Mouse (Mus musculus): Measurements from ENCODE around the gene Edn1. TPM values are rescaled to one million over a fixed set of nuclear protein-coding genes. Genes with fewer than 3 reads are reported as not detected.
A peak's percentile ranks its signal among the peaks of the same experiment; 100 is the strongest.

The Edn1 gene
- polyA plus RNA-seq, 1 experiment from 2014 or later, result 10.6 TPM

GRCm38 (mm10) chr13:42298766-42299165, 2.5 kb upstream of the Edn1 start:
- peak; percentile 43 for ATAC-seq
- H3K9ac ChIP-seq (replicated peaks; ENCODE audit: low read depth), result no peak overlapping the region

GRCm38 (mm10) chr13:42300567-42300966, 709 bp upstream of the Edn1 start:
- peak overlapping the region; percentile 50 for H3K4me3 ChIP-seq (ENCODE audit: low read depth, low read length)
- peaks cover 10% of the 10 kb centered on the region; the same call in 1 of the 2 replicates for H3K4me1 ChIP-seq (ENCODE audit: insufficient read depth, low read depth, low read length)
- no peaks in the 10 kb centered on the region for H3K27me3 ChIP-seq (replicated peaks; ENCODE audit: insufficient read depth, low read length)
- no peak overlapping the region for H3K9ac ChIP-seq (replicated peaks; ENCODE audit: low read depth)
- ATAC-seq (peak; percentile 32; the same call in 1 of the 2 replicates), DNase-seq (ENCODE audit: low spot score) (peak; percentile 83)
- H3K9me3 ChIP-seq (ENCODE audit: low read length), result no peaks in the 10 kb centered on the region
- H3K27ac ChIP-seq (ENCODE audit: low read length), result no peak overlapping the region
- TF ChIP-seq CTCF (IDR thresholded peaks at IDR 0.05) (peak; percentile 90), EP300 (IDR thresholded peaks at IDR 0.05) (no peak)
- WGBS, result 3% methylated on average over 11 of the region's 11 CpGs
- no peaks in the 10 kb centered on the region for H3K36me3 ChIP-seq (ENCODE audit: insufficient read depth, low read length)
- H3K4me2 ChIP-seq (replicated peaks; ENCODE audit: low read depth, low read length), result peak overlapping the region; percentile 68

More at GRCm38 (mm10) chr13:42298766-42299165, 2.5 kb upstream of the Edn1 start:
- no peak for TF ChIP-seq EP300 (IDR thresholded peaks at IDR 0.05)
- TF ChIP-seq CTCF (IDR thresholded peaks at IDR 0.05), result no peak
- H3K4me2 ChIP-seq (replicated peaks; ENCODE audit: low read depth, low read length), result no peak overlapping the region
- H3K4me3 ChIP-seq (ENCODE audit: low read depth, low read length), result no peak overlapping the region
- H3K36me3 ChIP-seq (ENCODE audit: insufficient read depth, low read length), result no peaks in the 10 kb centered on the region
- H3K4me1 ChIP-seq (ENCODE audit: insufficient read depth, low read depth, low read length), result peaks cover 6% of the 10 kb centered on the region; the same call in 1 of the 2 replicates
- peak; percentile 72 for DNase-seq (ENCODE audit: low spot score)
- peak overlapping the region; percentile 32; the same call in 1 of the 2 replicates for H3K27ac ChIP-seq (ENCODE audit: low read length)
- H3K27me3 ChIP-seq (replicated peaks; ENCODE audit: insufficient read depth, low read length), result no peaks in the 10 kb centered on the region
- H3K9me3 ChIP-seq (ENCODE audit: low read length), result no peaks in the 10 kb centered on the region

GRCm38 (mm10) chr13:42301961-42302861, 935 bp downstream of the Edn1 start:
- ATAC-seq (no peak), DNase-seq (ENCODE audit: low spot score) (peak; percentile 29)
- Histone ChIP-seq H3K4me3 (ENCODE audit: low read depth, low read length) (peak overlapping the region; percentile 50), H3K4me2 (replicated peaks; ENCODE audit: low read depth, low read length) (peak overlapping the region; percentile 68), H3K27ac (ENCODE audit: low read length) (peak overlapping the region; percentile 34; the same call in 1 of the 2 replicates), H3K4me1 (ENCODE audit: insufficient read depth, low read depth, low read length) (peaks cover 10% of the 10 kb centered on the region; the same call in 1 of the 2 replicates), H3K9me3 (ENCODE audit: low read length) (no peaks in the 10 kb centered on the region), H3K9ac (replicated peaks; ENCODE audit: low read depth) (peak overlapping the region; percentile 43), H3K27me3 (replicated peaks; ENCODE audit: insufficient read depth, low read length) (no peaks in the 10 kb centered on the region), H3K36me3 (ENCODE audit: insufficient read depth, low read length) (no peaks in the 10 kb centered on the region)
- TF ChIP-seq EP300 (IDR thresholded peaks at IDR 0.05) (no peak), CTCF (IDR thresholded peaks at IDR 0.05) (peak; percentile 61)
- WGBS, result 11% methylated on average over 27 of the region's 27 CpGs

- no peak for ATAC-seq
- peak overlapping the region; percentile 43 for H3K9ac ChIP-seq (replicated peaks; ENCODE audit: low read depth)
- TF ChIP-seq CTCF (IDR thresholded peaks at IDR 0.05) (peak; percentile 54), EP300 (IDR thresholded peaks at IDR 0.05) (no peak)
- DNase-seq (ENCODE audit: low spot score), result peak; percentile 36
- peaks cover 10% of the 10 kb centered on the region; the same call in 1 of the 2 replicates for H3K4me1 ChIP-seq (ENCODE audit: insufficient read depth, low read depth, low read length)
- no peaks in the 10 kb centered on the region for H3K27me3 ChIP-seq (replicated peaks; ENCODE audit: insufficient read depth, low read length)
- no peaks in the 10 kb centered on the region for H3K9me3 ChIP-seq (ENCODE audit: low read length)
- H3K27ac ChIP-seq (ENCODE audit: low read length), result no peak overlapping the region
- WGBS, result 26% methylated on average over 11 of the region's 11 CpGs
- no peaks in the 10 kb centered on the region for H3K36me3 ChIP-seq (ENCODE audit: insufficient read depth, low read length)
- H3K4me3 ChIP-seq (ENCODE audit: low read depth, low read length), result peak overlapping the region; percentile 50
- H3K4me2 ChIP-seq (replicated peaks; ENCODE audit: low read depth, low read length), result peak overlapping the region; percentile 68
These were observed 2.1 kb downstream of the Edn1 start for GRCm38 (mm10) chr13:42303180-42303929.

- Histone ChIP-seq H3K4me1 (ENCODE audit: insufficient read depth, low read depth, low read length) (peaks cover 4% of the 10 kb centered on the region; the same call in 1 of the 2 replicates), H3K4me2 (replicated peaks; ENCODE audit: low read depth, low read length) (peak overlapping the region; percentile 68), H3K36me3 (ENCODE audit: insufficient read depth, low read length) (no peaks in the 10 kb centered on the region), H3K9me3 (ENCODE audit: low read length) (no peaks in the 10 kb centered on the region), H3K27me3 (replicated peaks; ENCODE audit: insufficient read depth, low read length) (no peaks in the 10 kb centered on the region), H3K27ac (ENCODE audit: low read length) (no peak overlapping the region), H3K4me3 (ENCODE audit: low read depth, low read length) (peak overlapping the region; percentile 50), H3K9ac (replicated peaks; ENCODE audit: low read depth) (peak overlapping the region; percentile 43; the same call in 1 of the 2 replicates)
- TF ChIP-seq EP300 (IDR thresholded peaks at IDR 0.05), result no peak
- TF ChIP-seq CTCF (IDR thresholded peaks at IDR 0.05), result no peak
- ATAC-seq (no peak), DNase-seq (ENCODE audit: low spot score) (peak; percentile 29)
- WGBS, result 36% methylated on average over 8 of the region's 8 CpGs
These were observed 2.9 kb downstream of the Edn1 start for GRCm38 (mm10) chr13:42304139-42304538.
